Mouse (Mus musculus): ENCODE results near the gene Slc5a6.

DNA sequence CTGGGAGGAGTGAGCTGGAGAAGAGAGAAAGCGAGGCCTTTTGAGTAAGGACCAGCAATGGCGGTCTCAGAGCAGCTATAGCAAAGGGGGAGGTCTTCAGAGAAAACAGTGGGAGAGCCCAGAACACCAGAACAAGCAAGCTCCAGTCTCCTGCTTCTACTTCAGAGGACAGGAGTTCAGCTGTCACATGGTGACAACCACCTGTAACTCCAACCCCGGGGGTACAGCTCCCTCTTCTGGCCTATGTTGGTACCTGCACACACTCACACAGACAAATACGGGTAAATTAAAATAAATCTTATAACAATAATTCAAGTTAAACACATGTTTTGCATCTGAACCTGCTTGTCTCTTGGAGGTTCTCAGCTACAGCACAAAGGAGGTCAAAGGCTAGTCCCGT lies 50.4 kb downstream of the Slc5a6 start:
- no peak for TF ChIP-seq CTCF (IDR thresholded peaks at IDR 0.05; ENCODE audit: insufficient read depth, low read depth, low read length)
- TF ChIP-seq POLR2A (IDR thresholded peaks at IDR 0.05; ENCODE audit: insufficient read depth, low read depth, low read length), result no peak

Data from olfactory bulb, adult 2 months (tissue).